Mouse (Mus musculus) intestine, postnatal 0 days (tissue): Measurements from ENCODE around the gene Gm10318. TPM values are rescaled to one million over a fixed set of nuclear protein-coding genes. Genes with fewer than 3 reads are reported as not detected.

Experiments
- ATAC-seq: fragments of 200-750 bp; cut with Nextera tagmentation; 2 replicates; pipeline ENCODE4 v1.8.0; 2017; ENCODE audit warnings: mild to moderate bottlenecking, moderate TSS enrichment, moderate library complexity
- H3K27ac ChIP-seq: fragments of 300-500 bp; sonication (generic); 2 replicates; pipeline ENCODE4 v1.5.1; 2014; ENCODE audit warnings: mild to moderate bottlenecking, low read depth, low read length, moderate library complexity
- H3K27me3 ChIP-seq: fragments of 300-500 bp; sonication (generic); replicated peaks from 2 replicates; pipeline ENCODE4 v1.6.1; 2014; ENCODE audit warnings: low read length, mixed read lengths; ENCODE audit not compliant: control insufficient read depth, insufficient read depth
- H3K36me3 ChIP-seq: fragments of 300-500 bp; sonication (generic); 2 replicates; pipeline ENCODE4 v1.6.1; 2014; ENCODE audit warnings: mild to moderate bottlenecking, moderate library complexity; ENCODE audit not compliant: control insufficient read depth, insufficient read depth
- H3K4me1 ChIP-seq: fragments of 300-500 bp; sonication (generic); replicated peaks from 2 replicates; pipeline ENCODE4 v1.6.1; 2014; ENCODE audit warnings: antibody characterized with exemption, low read length, mixed read lengths; ENCODE audit not compliant: control insufficient read depth, insufficient read depth
- H3K4me2 ChIP-seq: fragments of 300-500 bp; sonication (generic); replicated peaks from 2 replicates; pipeline ENCODE4 v1.6.1; 2014; ENCODE audit warnings: low read depth, mild to moderate bottlenecking, moderate library complexity
- H3K4me3 ChIP-seq: fragments of 300-500 bp; sonication (generic); 2 replicates; pipeline ENCODE4 v1.5.1; 2014; ENCODE audit warnings: low read depth, low read length
- H3K9ac ChIP-seq: fragments of 300-500 bp; sonication (generic); 2 replicates; pipeline ENCODE4 v1.6.1; 2014; ENCODE audit warnings: mild to moderate bottlenecking, low read depth, low read length
- H3K9me3 ChIP-seq: fragments of 300-500 bp; sonication (generic); 2 replicates; pipeline ENCODE4 v1.6.1; 2016; ENCODE audit warnings: mixed run types; ENCODE audit not compliant: control insufficient read depth
- CTCF ChIP-seq: sonication (generic); IDR thresholded peaks from 2 replicates; pipeline ENCODE4 v1.5.1; 2016; ENCODE audit warnings: low read depth, mild to moderate bottlenecking, control low read depth, antibody characterized with exemption, moderate library complexity
- WGBS: fragments of 180-500 bp; shearing (Covaris S2); extraction: QIAGEN DNeasy Blood & Tissue Kit; methylation state at CpG from one replicate; pipeline ENCODE4 v1.1.7; 2014; 5-methylcytosine and 5-hydroxymethylcytosine counted together
- polyA plus RNA-seq: library from polyadenylated mRNA; unstranded; fragments of >200 nt; fragmentation: Nextera tagmentation; extraction: Ambion mirVana; gene quantifications from 2 replicates; pipeline ENCODE4 v1.2.1, GENCODE M21; 2015

Gm10318 gene
- polyA plus RNA-seq, 1 experiment from 2014 or later, result not detected

DNA sequence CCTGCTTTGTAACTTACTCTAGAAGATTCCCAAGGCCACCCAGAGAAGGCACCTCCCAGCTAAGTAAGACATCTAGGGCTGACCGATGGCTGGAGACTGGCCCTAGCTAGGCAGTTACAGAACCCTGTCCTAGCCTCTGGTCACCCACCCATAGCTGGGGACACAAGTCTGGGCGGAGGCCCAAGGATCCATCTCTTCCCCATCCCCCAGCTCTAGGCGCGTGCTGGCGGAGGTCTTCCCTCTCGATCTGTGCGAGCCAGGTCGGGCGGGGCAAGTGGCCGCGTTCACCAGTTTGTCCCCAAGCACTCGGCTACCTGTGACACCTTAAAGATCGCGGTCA, 49.2 kb downstream of the Gm10318 start:
- H3K4me2 ChIP-seq, result peak overlapping the region; percentile 92
- no peaks in the 10 kb centered on the region for H3K9me3 ChIP-seq
- no peaks in the 10 kb centered on the region for H3K27me3 ChIP-seq
- ATAC-seq, result 0 out of 2 replicates have a peak, but pooled peaks have one; percentile 20
- WGBS, result 2% methylated on average over 14 of the region's 14 CpGs
- no peak overlapping the region for H3K27ac ChIP-seq
- no peak for TF ChIP-seq CTCF
- peak overlapping the region; percentile 58 for H3K4me3 ChIP-seq
- peak overlapping the region; percentile 50; the same call in 1 of the 2 replicates for H3K9ac ChIP-seq
- 0 out of 2 replicates have a peak, but pooled peaks cover 6% of the 10 kb centered on the region for H3K4me1 ChIP-seq
- H3K36me3 ChIP-seq, result no peaks in the 10 kb centered on the region

DNA sequence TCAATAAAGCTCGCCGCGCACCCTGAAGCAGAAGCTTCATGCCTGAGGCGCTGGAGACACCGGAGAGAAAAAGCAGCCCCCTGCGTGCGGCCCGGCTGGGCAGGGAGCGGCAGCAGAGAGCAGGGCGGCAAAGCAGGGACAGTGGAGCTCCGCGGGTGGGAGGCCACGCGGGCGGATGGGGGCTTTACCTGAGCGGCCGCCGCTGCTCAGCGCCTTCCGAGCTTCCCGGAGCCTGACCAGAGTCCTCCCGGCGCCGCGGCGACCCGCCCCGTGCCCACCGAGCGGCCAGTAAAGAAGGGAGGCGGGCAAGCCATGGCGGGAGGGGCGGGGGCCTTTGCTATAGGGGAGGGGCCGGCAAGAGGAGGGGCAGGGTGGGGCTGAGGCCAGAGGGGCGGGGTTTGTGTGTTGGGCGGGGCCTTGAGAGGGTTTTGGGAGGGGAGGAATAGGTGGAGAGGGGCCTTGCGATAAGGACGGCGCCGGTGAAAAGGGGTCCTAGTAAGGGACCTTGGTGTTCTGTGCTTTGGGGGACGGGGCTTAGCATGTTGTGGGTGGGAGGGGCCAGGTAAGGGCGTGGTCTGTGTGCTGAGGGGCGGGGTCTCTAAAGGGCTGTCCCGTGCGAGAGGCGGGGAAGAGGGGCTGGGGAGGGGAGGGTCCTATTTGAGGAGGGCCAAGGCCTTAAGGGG, 49.7 kb downstream of the Gm10318 start, which contains the start of gene Lrrc3:
TSS of gene Lrrc3 (minus strand) at position 326 of the 683 bp plus-strand sequence.
- 2% methylated on average over 46 of the region's 46 CpGs for WGBS

DNA sequence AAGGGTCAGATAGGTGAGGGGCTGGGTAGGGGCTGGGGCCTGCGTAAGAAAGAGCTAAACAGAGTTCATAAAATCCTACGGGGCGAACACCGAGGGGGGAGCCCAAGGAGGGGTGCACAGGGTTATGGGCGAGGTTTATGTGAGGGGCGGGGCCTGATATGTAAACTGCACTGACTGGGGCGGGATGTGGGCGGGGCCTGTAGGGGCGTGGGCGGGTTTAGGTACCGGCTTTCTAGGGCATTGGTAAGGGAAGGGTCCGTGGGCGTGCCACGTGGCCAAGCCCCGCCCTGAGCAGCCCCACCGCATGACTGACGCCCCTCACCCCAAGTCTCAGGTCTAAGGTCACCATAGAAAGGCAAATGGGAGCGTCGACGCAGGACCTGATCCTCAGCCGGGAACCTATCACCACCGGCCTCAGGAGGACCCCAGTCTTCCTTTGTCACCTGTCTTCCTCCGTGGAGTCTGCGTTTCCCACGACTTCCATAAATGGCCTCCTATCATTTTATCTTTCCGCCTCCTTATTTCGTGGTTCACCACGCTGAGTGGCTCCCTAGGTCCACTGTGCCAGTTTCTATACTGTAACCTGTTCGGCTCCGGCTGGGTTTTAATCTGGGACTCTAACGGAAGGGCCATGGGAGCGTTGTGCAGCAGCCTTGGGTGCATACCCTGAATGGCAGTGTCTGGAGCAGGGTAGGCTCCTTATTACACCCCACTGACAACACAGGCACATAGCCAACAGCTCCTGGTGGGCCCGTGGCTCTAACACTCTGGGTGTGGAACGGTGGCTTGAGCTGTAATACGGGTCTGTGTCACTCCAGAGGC, 50.4 kb downstream of the Gm10318 start:
- 5% methylated on average over 35 of the region's 35 CpGs for WGBS
- H3K9ac ChIP-seq, result no peak overlapping the region
- TF ChIP-seq CTCF, result no peak
- H3K27ac ChIP-seq, result no peak overlapping the region
- no peaks in the 10 kb centered on the region for H3K27me3 ChIP-seq
- H3K9me3 ChIP-seq, result no peaks in the 10 kb centered on the region
- H3K4me1 ChIP-seq, result 0 out of 2 replicates have a peak, but pooled peaks cover 6% of the 10 kb centered on the region
- H3K36me3 ChIP-seq, result no peaks in the 10 kb centered on the region
- peak; percentile 68 for ATAC-seq
- peak overlapping the region; percentile 58 for H3K4me3 ChIP-seq
- peak overlapping the region; percentile 92 for H3K4me2 ChIP-seq

More for the DNA sequence above, 49.7 kb downstream of the Gm10318 start, which contains the start of gene Lrrc3:
- H3K27me3 ChIP-seq, result no peaks in the 10 kb centered on the region
- ATAC-seq, result peak; percentile 72
- H3K27ac ChIP-seq, result no peak within 1 kb of the TSS
- H3K9ac ChIP-seq, result peak within 1 kb of the TSS; percentile 50; the same call in 1 of the 2 replicates
- TF ChIP-seq CTCF, result peak; percentile 59
- 0 out of 2 replicates have a peak, but pooled peaks cover 6% of the 10 kb centered on the region for H3K4me1 ChIP-seq
- H3K9me3 ChIP-seq, result no peaks in the 10 kb centered on the region
- peak within 1 kb of the TSS; percentile 58 for H3K4me3 ChIP-seq
- peak within 1 kb of the TSS; percentile 92 for H3K4me2 ChIP-seq
- no peaks in the 10 kb centered on the region for H3K36me3 ChIP-seq

Other genes starting within 250 kb of the Gm10318 start
- gene Sumo3, start 246.8 kb upstream of the Gm10318 start, polyA plus RNA-seq, result 256 and 269 TPM in 2 replicates
- gene Gm49325, start 246.7 kb upstream of the Gm10318 start, polyA plus RNA-seq, result 18.9 TPM in 2 replicates
- 36.4 and 37.8 TPM in 2 replicates for gene Ube2g2, start 230.6 kb upstream of the Gm10318 start, polyA plus RNA-seq
- 0.10 and 0.20 TPM in 2 replicates for gene Tspear, start 166.3 kb upstream of the Gm10318 start, polyA plus RNA-seq
- gene Gm19402, start 162.1 kb upstream of the Gm10318 start, polyA plus RNA-seq, result not detected in 2 replicates
- gene Gm9508, start 155.6 kb upstream of the Gm10318 start, polyA plus RNA-seq, result not detected in 2 replicates
- gene Gm10272, start 146.2 kb upstream of the Gm10318 start, polyA plus RNA-seq, result not detected in 2 replicates
- gene Gm10024, start 141.4 kb upstream of the Gm10318 start, polyA plus RNA-seq, result not detected in 2 replicates
- gene Gm10142, start 137.1 kb upstream of the Gm10318 start, polyA plus RNA-seq, result not detected in 2 replicates
- not detected in 2 replicates for gene Krtap12-1, start 132.3 kb upstream of the Gm10318 start, polyA plus RNA-seq
- gene Gm10100, start 126.4 kb upstream of the Gm10318 start, polyA plus RNA-seq, result not detected in 2 replicates
- not detected in 2 replicates for gene Gm18596, start 110.2 kb upstream of the Gm10318 start, polyA plus RNA-seq
- gene Gm9736, start 101.5 kb upstream of the Gm10318 start, polyA plus RNA-seq, result not detected in 2 replicates
- not detected in 2 replicates for gene Gm3233, start 93.2 kb upstream of the Gm10318 start, polyA plus RNA-seq
- gene Gm3238, start 81.5 kb upstream of the Gm10318 start, polyA plus RNA-seq, result not detected in 2 replicates
- gene Gm7138, start 75.9 kb upstream of the Gm10318 start, polyA plus RNA-seq, result not detected in 2 replicates
- not detected in 2 replicates for gene Gm3250, start 70.3 kb upstream of the Gm10318 start, polyA plus RNA-seq
- gene Gm7137, start 64.7 kb upstream of the Gm10318 start, polyA plus RNA-seq, result not detected in 2 replicates
- not detected in 2 replicates for gene Gm9639, start 57.8 kb upstream of the Gm10318 start, polyA plus RNA-seq
- not detected in 2 replicates for gene Gm19668, start 53.7 kb upstream of the Gm10318 start, polyA plus RNA-seq
- not detected in 2 replicates for gene Gm9507, start 41.0 kb upstream of the Gm10318 start, polyA plus RNA-seq
- not detected in 2 replicates for gene Gm2696, start 38.2 kb upstream of the Gm10318 start, polyA plus RNA-seq
- gene Krtap10-4, start 25.8 kb upstream of the Gm10318 start, polyA plus RNA-seq, result not detected in 2 replicates
- gene Krtap10-10, start 16.9 kb upstream of the Gm10318 start, polyA plus RNA-seq, result not detected in 2 replicates
- gene Gm36176, start 6.1 kb upstream of the Gm10318 start, polyA plus RNA-seq, result not detected in 2 replicates
- not detected in 2 replicates for gene Gm3285, start 9.1 kb downstream of the Gm10318 start, polyA plus RNA-seq
- gene Lrrc3, start 49.7 kb downstream of the Gm10318 start, polyA plus RNA-seq, result 2.1 TPM in 2 replicates
- 0.66 and 1.1 TPM in 2 replicates for gene Trpm2, start 117.7 kb downstream of the Gm10318 start, polyA plus RNA-seq
- 8.5 and 8.6 TPM in 2 replicates for gene 1810043G02Rik, start 125.7 kb downstream of the Gm10318 start, polyA plus RNA-seq
- gene Pfkl, start 157.2 kb downstream of the Gm10318 start, polyA plus RNA-seq, result 42.3 and 51.1 TPM in 2 replicates
- gene Dnmt3l, start 189.1 kb downstream of the Gm10318 start, polyA plus RNA-seq, result 0.14 and 0.31 TPM in 2 replicates
- gene Aire, start 190.8 kb downstream of the Gm10318 start, polyA plus RNA-seq, result 0.04 TPM in 1 of 2 replicates, not detected in the other
- gene Icosl, start 216.4 kb downstream of the Gm10318 start, polyA plus RNA-seq, result 5.6 and 5.8 TPM in 2 replicates